In the genomic region with DNA sequence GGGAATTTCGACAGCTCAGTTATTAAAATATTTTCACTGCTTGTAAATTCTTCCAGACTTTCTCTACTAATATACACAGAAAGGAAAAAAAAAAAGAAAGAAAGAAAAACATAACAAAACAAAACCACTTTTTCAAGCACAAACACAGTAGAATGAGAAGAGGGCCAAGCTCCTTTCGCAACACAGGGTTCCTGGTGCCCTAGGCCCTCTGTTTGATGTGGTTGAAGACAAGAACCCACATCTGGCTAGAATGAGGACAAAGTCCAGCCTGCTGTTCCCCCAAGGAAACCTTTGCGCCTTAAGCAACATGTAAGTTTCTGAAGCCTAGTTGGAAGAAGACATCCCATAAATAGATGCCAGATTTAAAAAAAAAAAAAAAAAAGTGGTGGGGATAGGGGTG, we compare ENCODE assay signal across 21 mouse cellular contexts.
DNase-seq lines count a peak whose midpoint lies in the region; ATAC-seq and TF ChIP-seq lines count a peak whose summit lies in the region.
"Had no signal": no experiment of that assay in that cellular context is flagged by ENCODE, and none has a peak within 500 bp of the region (broad histone marks: within the 10 kb centered on the region; RNA-seq: fewer than 3 reads in every experiment).

No protein-coding gene starts in this region.

- no peak overlapping the region for H3K27ac ChIP-seq in intestine, embryonic 16.5 days (ENCODE audit: low read length)
- no peak overlapping the region for H3K27ac ChIP-seq in intestine, embryonic 15.5 days
- no peak overlapping the region for H3K27ac ChIP-seq in liver, adult 2 months (replicated peaks; ENCODE audit: insufficient read depth, low read depth, low read length)
- no peak overlapping the region for H3K27ac ChIP-seq in liver, embryonic 11.5 days (ENCODE audit: low read depth, low read length)
- H3K27ac ChIP-seq in heart, embryonic 10.5 days = no peak overlapping the region
- H3K27ac ChIP-seq: forebrain, embryonic 13.5 days; hindbrain, postnatal 0 days; liver, embryonic 15.5 days; neural tube, embryonic 12.5 days; stomach, embryonic 15.5 days had no signal

- H3K4me3 ChIP-seq in intestine, embryonic 16.5 days (ENCODE audit: low read length) = no peak overlapping the region
- no peak overlapping the region for H3K4me3 ChIP-seq in intestine, embryonic 15.5 days (replicated peaks)
- no peak overlapping the region for H3K4me3 ChIP-seq in liver, adult 2 months (ENCODE audit: insufficient read depth, low read depth, low read length)
- no peak overlapping the region for H3K4me3 ChIP-seq in liver, embryonic 11.5 days (ENCODE audit: low read depth, low read length)
- no peak overlapping the region for H3K4me3 ChIP-seq in heart, embryonic 10.5 days
- H3K4me3 ChIP-seq: forebrain, embryonic 13.5 days; liver, embryonic 15.5 days; neural tube, embryonic 12.5 days; stomach, embryonic 15.5 days had no signal

- H3K79me2 ChIP-seq in liver, adult 2 months (ENCODE audit: control insufficient read depth, insufficient read depth, low read length) = peaks cover 15% of the 10 kb centered on the region; the same call in 1 of the 2 replicates

- peak; percentile 70 for DNase-seq in liver, adult 2 months (ENCODE audit: extremely low read depth, low read depth, low spot score)
- no peak for DNase-seq in liver, embryonic 11.5 days (ENCODE audit: low spot score)
- DNase-seq in 3134 (ENCODE audit: extremely low read depth, insufficient read length, low spot score) = peak; percentile 24
- peak; percentile 91 for DNase-seq in fibroblast of lung, adult 2 months (ENCODE audit: low read depth)
- no peak for DNase-seq in heart, postnatal 10 days
- DNase-seq in heart, embryonic 10.5 days (ENCODE audit: low spot score) = no peak
- DNase-seq: B cell, adult 2 months; cerebellum, adult 2 months; cerebellum, postnatal 36 days; gastrocnemius, postnatal 10 days; heart, postnatal 4 days; kidney, postnatal 10 days; left cerebral cortex, postnatal 4 days had no signal

- peak; percentile 48; the same call in 1 of the 2 replicates for ATAC-seq in intestine, embryonic 16.5 days
- no peak for ATAC-seq in intestine, embryonic 15.5 days
- ATAC-seq in liver, embryonic 11.5 days (replicated peaks; ENCODE audit: low FRiP score) = no peak
- ATAC-seq: forebrain, embryonic 13.5 days; hindbrain, postnatal 0 days had no signal

- TF ChIP-seq POLR2A in liver, adult 2 months (IDR thresholded peaks at IDR 0.05; ENCODE audit: extremely low read depth, insufficient read depth, low read length) = no peak

- H3K36me3 ChIP-seq in intestine, embryonic 16.5 days (ENCODE audit: control insufficient read depth, insufficient read depth, low read length) = no peaks in the 10 kb centered on the region
- H3K36me3 ChIP-seq in intestine, embryonic 15.5 days = no peaks in the 10 kb centered on the region
- no peaks in the 10 kb centered on the region for H3K36me3 ChIP-seq in liver, adult 2 months (ENCODE audit: control insufficient read depth, insufficient read depth, low read length)
- H3K36me3 ChIP-seq in liver, embryonic 11.5 days (ENCODE audit: control insufficient read depth, insufficient read depth, low read length) = no peaks in the 10 kb centered on the region
- H3K36me3 ChIP-seq in heart, embryonic 10.5 days = no peaks in the 10 kb centered on the region
- H3K36me3 ChIP-seq: liver, embryonic 15.5 days; neural tube, embryonic 12.5 days; stomach, embryonic 15.5 days had no signal

- no peak overlapping the region for H3K9ac ChIP-seq in intestine, embryonic 16.5 days (ENCODE audit: low read depth, low read length)
- H3K9ac ChIP-seq in intestine, embryonic 15.5 days = no peak overlapping the region
- H3K9ac ChIP-seq in liver, adult 2 months (ENCODE audit: low read depth, low read length) = no peak overlapping the region
- H3K9ac ChIP-seq in liver, embryonic 11.5 days (ENCODE audit: low read depth, low read length) = no peak overlapping the region
- H3K9ac ChIP-seq: forebrain, embryonic 13.5 days; liver, embryonic 15.5 days; neural tube, embryonic 12.5 days; stomach, embryonic 15.5 days had no signal

- WGBS in intestine, embryonic 16.5 days = 74% methylated on average over 3 of the region's 3 CpGs
- WGBS in intestine, embryonic 15.5 days = 75% methylated on average over 3 of the region's 3 CpGs
- WGBS in liver, adult 2 months = 46% methylated on average over 3 of the region's 3 CpGs
- WGBS in liver, embryonic 11.5 days = 83% methylated on average over 3 of the region's 3 CpGs
- WGBS in heart, embryonic 10.5 days = 93% methylated on average over 3 of the region's 3 CpGs

- intact Hi-C loops in heart, postnatal 10 days (cut with DNase I) = loop anchor here (5.0 kb wide), 1 partner anchor 477 kb away; no protein-coding TSS in a partner anchor

- no peaks in the 10 kb centered on the region for H3K9me3 ChIP-seq in intestine, embryonic 16.5 days (ENCODE audit: control insufficient read depth, low read length)
- H3K9me3 ChIP-seq in intestine, embryonic 15.5 days = no peaks in the 10 kb centered on the region
- H3K9me3 ChIP-seq in liver, embryonic 11.5 days (ENCODE audit: control insufficient read depth, low read length) = peaks cover 2% of the 10 kb centered on the region; the same call in 1 of the 2 replicates
- no peaks in the 10 kb centered on the region for H3K9me3 ChIP-seq in heart, embryonic 10.5 days
- H3K9me3 ChIP-seq: forebrain, embryonic 13.5 days; stomach, embryonic 15.5 days had no signal

- no peak for TF ChIP-seq CTCF in liver, adult 2 months (IDR thresholded peaks at IDR 0.05; ENCODE audit: low read depth, low read length)

- H3K4me2 ChIP-seq in intestine, embryonic 16.5 days (ENCODE audit: low read depth, low read length) = no peak overlapping the region
- H3K4me2 ChIP-seq in intestine, embryonic 15.5 days (replicated peaks) = no peak overlapping the region
- no peak overlapping the region for H3K4me2 ChIP-seq in liver, embryonic 11.5 days
- H3K4me2 ChIP-seq: forebrain, embryonic 13.5 days; liver, embryonic 15.5 days; midbrain, embryonic 11.5 days; neural tube, embryonic 12.5 days; stomach, embryonic 15.5 days had no signal

- no peaks in the 10 kb centered on the region for H3K27me3 ChIP-seq in intestine, embryonic 16.5 days (replicated peaks; ENCODE audit: control insufficient read depth, insufficient read depth, low read length)
- H3K27me3 ChIP-seq in intestine, embryonic 15.5 days (replicated peaks) = no peaks in the 10 kb centered on the region
- H3K27me3 ChIP-seq in liver, adult 2 months (ENCODE audit: control insufficient read depth, insufficient read depth, low read length) = no peaks in the 10 kb centered on the region
- no peaks in the 10 kb centered on the region for H3K27me3 ChIP-seq in liver, embryonic 11.5 days (replicated peaks; ENCODE audit: control insufficient read depth, insufficient read depth, low read length)
- no peaks in the 10 kb centered on the region for H3K27me3 ChIP-seq in heart, embryonic 10.5 days (ENCODE audit: insufficient read depth, poor library complexity, severe bottlenecking)
- H3K27me3 ChIP-seq: forebrain, embryonic 13.5 days; liver, embryonic 15.5 days; neural tube, embryonic 12.5 days; stomach, embryonic 15.5 days had no signal

- peaks cover 12% of the 10 kb centered on the region for H3K4me1 ChIP-seq in intestine, embryonic 16.5 days (ENCODE audit: control insufficient read depth, insufficient read depth, low read length)
- H3K4me1 ChIP-seq in intestine, embryonic 15.5 days (replicated peaks) = 0 out of 2 replicates have a peak, but pooled peaks cover 9% of the 10 kb centered on the region
- peaks cover 14% of the 10 kb centered on the region for H3K4me1 ChIP-seq in liver, adult 2 months (ENCODE audit: control insufficient read depth, insufficient read depth, low read length)
- H3K4me1 ChIP-seq in liver, embryonic 11.5 days (replicated peaks; ENCODE audit: control insufficient read depth, insufficient read depth, low read length) = no peaks in the 10 kb centered on the region
- H3K4me1 ChIP-seq in heart, embryonic 10.5 days = peaks cover 6% of the 10 kb centered on the region
- H3K4me1 ChIP-seq: liver, embryonic 15.5 days had no signal

Comparison
In these comparisons a context has a peak if more than half of its experiments do, and no peak if none do; other contexts are left out.
1. DNase-seq: peak in liver, adult 2 months (single experiment), 3134 (single experiment) and fibroblast of lung, adult 2 months (single experiment); none in liver, embryonic 11.5 days (single experiment), heart, postnatal 10 days (0 of 2) and heart, embryonic 10.5 days (single experiment).